Mouse (Mus musculus) liver, adult 2 months (tissue): ENCODE measurements around the gene Elac2. TPM values are rescaled to one million over a fixed set of nuclear protein-coding genes. Genes with fewer than 3 reads are reported as not detected.

Experiments
- DNase-seq: peaks from one replicate; pipeline ENCODE4 v3.0.0-alpha.2; 2011; ENCODE audit warnings: low read depth, low spot score; ENCODE audit errors: extremely low read depth
- H3K27ac ChIP-seq: fragments of 200-500 bp; replicated peaks from 2 replicates; pipeline ENCODE4 v1.5.1; 2012; ENCODE audit warnings: low read depth, mild to moderate bottlenecking, control low read depth, inconsistent platforms, low read length; ENCODE audit not compliant: insufficient read depth
- H3K27me3 ChIP-seq: fragments of 200-500 bp; 2 replicates; pipeline ENCODE4 v1.6.1; 2012; ENCODE audit warnings: mild to moderate bottlenecking, moderate library complexity, low read length, inconsistent platforms; ENCODE audit not compliant: control insufficient read depth, insufficient read depth
- H3K36me3 ChIP-seq: fragments of 200-500 bp; 2 replicates; pipeline ENCODE4 v1.6.1; 2012; ENCODE audit warnings: low read length, inconsistent platforms; ENCODE audit not compliant: control insufficient read depth, insufficient read depth
- H3K4me1 ChIP-seq: fragments of 200-500 bp; 2 replicates; pipeline ENCODE4 v1.6.1; 2011; ENCODE audit warnings: low read length; ENCODE audit not compliant: control insufficient read depth, insufficient read depth
- H3K4me3 ChIP-seq: fragments of 200-500 bp; 2 replicates; pipeline ENCODE4 v1.5.1; 2011; ENCODE audit warnings: low read depth, mild to moderate bottlenecking, control low read depth, low read length, moderate library complexity; ENCODE audit not compliant: insufficient read depth
- H3K79me2 ChIP-seq: fragments of 200-500 bp; 2 replicates; pipeline ENCODE4 v1.6.1; 2012; ENCODE audit warnings: inconsistent platforms, mild to moderate bottlenecking, low read length, moderate library complexity; ENCODE audit not compliant: control insufficient read depth, insufficient read depth
- H3K9ac ChIP-seq: fragments of 200-500 bp; 2 replicates; pipeline ENCODE4 v1.6.1; 2012; ENCODE audit warnings: low read depth, mild to moderate bottlenecking, control low read depth, inconsistent platforms, low read length
- CTCF ChIP-seq: fragments of 200-500 bp; IDR thresholded peaks from 2 replicates; pipeline ENCODE4 v1.5.1; 2011; ENCODE audit warnings: low read depth, low read length, control low read depth
- POLR2A ChIP-seq: fragments of 200-500 bp; IDR thresholded peaks from 2 replicates; pipeline ENCODE4 v1.6.1; 2011; ENCODE audit warnings: low read length, control low read depth; ENCODE audit not compliant: insufficient read depth; ENCODE audit errors: extremely low read depth
- WGBS: fragments of 180-500 bp; shearing (Covaris S2); methylation state at CpG from one replicate; pipeline ENCODE4 v1.1.7; 2018; 5-methylcytosine and 5-hydroxymethylcytosine counted together
- polyA plus RNA-seq: library from polyadenylated mRNA; depleted of rRNA; stranded (reverse); fragments of >200 nt; gene quantifications from 2 replicates; pipeline ENCODE4 v1.2.3, GENCODE M21; 2012
- total RNA-seq: library from RNA; depleted of rRNA; stranded (reverse); fragments of >200 nt; gene quantifications from 2 replicates; pipeline ENCODE4 v1.2.3, GENCODE M21; 2014

Gene Elac2
- total and polyA plus RNA-seq, 2 experiments = 11.2 to 14.8 TPM

DNA sequence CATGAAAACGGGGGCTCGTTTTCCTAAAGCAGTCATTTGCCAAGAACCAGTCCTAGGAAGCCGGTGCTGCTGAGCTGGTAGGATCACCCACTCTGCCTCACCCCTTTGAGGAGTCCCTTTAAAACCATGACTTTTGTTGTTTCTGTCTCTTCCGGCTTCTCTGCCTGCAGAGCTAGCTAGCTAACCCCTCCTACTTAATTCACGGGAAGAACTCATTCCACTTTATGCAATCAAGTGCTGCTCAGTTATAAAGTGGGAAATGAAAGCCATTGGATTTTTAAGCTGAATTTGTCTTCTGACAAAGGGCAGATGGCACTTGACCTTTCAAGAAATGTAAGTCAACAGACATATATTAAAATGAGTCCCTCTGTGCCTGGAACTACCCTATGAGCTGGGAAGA lies 49.2 kb downstream of the Elac2 start:
- no peaks in the 10 kb centered on the region for H3K79me2 ChIP-seq
- no peak overlapping the region for H3K9ac ChIP-seq
- no peak overlapping the region for H3K27ac ChIP-seq
- 87% methylated on average over 5 of the region's 5 CpGs for WGBS
- no peaks in the 10 kb centered on the region for H3K36me3 ChIP-seq
- TF ChIP-seq CTCF (no peak), POLR2A (no peak)
- no peak for DNase-seq
- H3K4me3 ChIP-seq = no peak overlapping the region
- no peaks in the 10 kb centered on the region for H3K4me1 ChIP-seq
- H3K27me3 ChIP-seq = no peaks in the 10 kb centered on the region

DNA sequence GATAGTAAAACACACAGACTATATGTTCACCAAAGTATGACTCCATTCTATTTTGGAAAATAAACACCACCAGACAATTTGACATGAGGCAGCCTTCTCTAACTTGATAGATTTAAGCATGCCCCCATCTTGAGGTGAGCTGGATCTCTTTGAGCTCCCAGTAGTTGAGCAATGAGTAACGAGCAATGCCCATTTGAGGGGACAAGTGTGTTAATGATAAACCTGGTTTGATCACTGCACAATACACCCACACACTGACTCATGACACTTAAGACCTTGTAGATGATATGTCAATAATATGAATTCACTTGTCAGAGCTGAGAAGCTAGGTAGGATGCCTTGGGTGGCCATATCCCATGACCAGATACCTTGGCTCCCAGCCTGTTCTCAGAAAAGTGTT lies 51.4 kb downstream of the Elac2 start:
- H3K4me1 ChIP-seq = no peaks in the 10 kb centered on the region
- DNase-seq = no peak
- no peak overlapping the region for H3K27ac ChIP-seq
- no peaks in the 10 kb centered on the region for H3K79me2 ChIP-seq
- no peak overlapping the region for H3K4me3 ChIP-seq
- no peaks in the 10 kb centered on the region for H3K36me3 ChIP-seq
- TF ChIP-seq POLR2A (no peak), CTCF (no peak)
- 24% methylated on average over 1 of the region's 1 CpGs for WGBS
- no peak overlapping the region for H3K9ac ChIP-seq
- H3K27me3 ChIP-seq = no peaks in the 10 kb centered on the region

DNA sequence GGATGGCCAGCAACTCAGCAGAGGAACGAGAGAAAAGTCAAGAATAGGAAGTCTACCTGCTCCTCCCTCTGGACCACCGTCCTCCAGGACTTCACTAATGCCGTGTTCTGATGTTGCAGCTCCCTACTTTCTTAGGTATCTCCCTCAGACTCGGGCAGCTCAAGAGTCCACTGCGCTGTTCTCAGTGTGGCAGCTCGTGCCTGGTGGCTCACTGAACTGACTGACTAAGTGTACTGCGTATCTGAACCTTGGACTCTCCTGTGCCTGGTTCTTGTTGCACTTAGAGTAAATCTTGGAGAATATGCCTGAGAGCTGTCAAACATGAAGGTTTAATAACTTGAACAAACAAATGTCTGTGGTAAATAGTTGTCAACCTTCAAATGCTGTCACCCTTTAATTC lies 53.4 kb downstream of the Elac2 start:
- Histone ChIP-seq H3K27ac (no peak overlapping the region), H3K36me3 (no peaks in the 10 kb centered on the region), H3K4me3 (no peak overlapping the region), H3K9ac (no peak overlapping the region), H3K79me2 (no peaks in the 10 kb centered on the region), H3K27me3 (no peaks in the 10 kb centered on the region), H3K4me1 (no peaks in the 10 kb centered on the region)
- no peak for DNase-seq
- TF ChIP-seq POLR2A = no peak
- no peak for TF ChIP-seq CTCF
- 83% methylated on average over 7 of the region's 7 CpGs for WGBS

DNA sequence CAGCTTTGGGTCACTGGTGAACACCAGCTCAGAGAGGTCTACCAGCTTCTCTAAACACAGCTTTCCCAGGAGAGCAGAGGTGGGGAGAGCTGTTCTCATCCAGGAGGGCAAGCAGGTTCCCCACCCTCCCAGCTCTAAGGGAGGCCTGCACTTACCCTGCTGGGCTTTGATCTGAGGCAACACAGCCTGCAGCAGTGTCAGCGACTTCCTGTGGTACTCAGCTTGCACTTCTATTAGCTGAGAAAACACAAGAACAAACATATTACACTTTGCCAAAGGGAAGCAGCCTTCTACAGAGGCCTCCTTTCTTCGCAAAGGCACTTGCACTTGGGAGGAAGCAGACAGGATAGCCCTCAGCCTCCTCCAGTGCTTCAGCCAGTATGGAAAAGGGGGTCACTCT lies 60.2 kb downstream of the Elac2 start:
- TF ChIP-seq POLR2A (no peak), CTCF (no peak)
- no peak overlapping the region for H3K4me3 ChIP-seq
- no peak overlapping the region for H3K27ac ChIP-seq
- H3K79me2 ChIP-seq = no peaks in the 10 kb centered on the region
- H3K4me1 ChIP-seq = no peaks in the 10 kb centered on the region
- 70% methylated on average over 2 of the region's 2 CpGs for WGBS
- no peak for DNase-seq
- no peaks in the 10 kb centered on the region for H3K27me3 ChIP-seq
- no peaks in the 10 kb centered on the region for H3K36me3 ChIP-seq
- H3K9ac ChIP-seq = no peak overlapping the region

DNA sequence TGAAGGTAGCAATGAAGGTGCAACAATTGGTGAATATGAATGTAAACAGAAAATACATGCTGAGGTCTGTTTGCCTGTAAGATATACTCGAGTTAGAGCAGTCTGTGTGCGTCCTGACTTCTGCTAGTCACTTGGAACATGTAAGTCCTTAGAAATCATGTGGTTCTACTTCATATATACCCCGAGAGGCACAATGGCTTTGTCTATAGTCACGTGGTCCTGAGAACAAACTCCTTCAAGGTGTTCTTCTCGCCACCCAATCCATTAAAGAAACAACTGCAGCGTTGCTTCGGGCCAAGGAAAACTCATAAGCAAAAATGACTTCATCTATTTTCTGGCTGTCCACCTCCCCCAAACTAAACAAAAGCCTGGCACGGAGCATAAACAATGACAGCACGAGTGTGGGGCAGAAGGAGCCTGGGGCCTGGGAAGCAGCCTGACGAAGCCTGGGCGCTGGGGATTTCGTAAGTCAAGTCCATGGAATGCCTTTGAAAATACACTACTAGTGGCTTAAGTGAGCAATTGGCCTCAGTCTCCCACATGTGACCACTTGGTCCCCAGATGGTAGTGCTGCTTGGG lies 60.8 kb downstream of the Elac2 start:
- no peak for DNase-seq
- Histone ChIP-seq H3K9ac (no peak overlapping the region), H3K36me3 (no peaks in the 10 kb centered on the region), H3K27ac (no peak overlapping the region), H3K79me2 (no peaks in the 10 kb centered on the region), H3K4me1 (no peaks in the 10 kb centered on the region), H3K4me3 (no peak overlapping the region), H3K27me3 (no peaks in the 10 kb centered on the region)
- no peak for TF ChIP-seq CTCF
- no peak for TF ChIP-seq POLR2A
- 76% methylated on average over 12 of the region's 12 CpGs for WGBS

DNA sequence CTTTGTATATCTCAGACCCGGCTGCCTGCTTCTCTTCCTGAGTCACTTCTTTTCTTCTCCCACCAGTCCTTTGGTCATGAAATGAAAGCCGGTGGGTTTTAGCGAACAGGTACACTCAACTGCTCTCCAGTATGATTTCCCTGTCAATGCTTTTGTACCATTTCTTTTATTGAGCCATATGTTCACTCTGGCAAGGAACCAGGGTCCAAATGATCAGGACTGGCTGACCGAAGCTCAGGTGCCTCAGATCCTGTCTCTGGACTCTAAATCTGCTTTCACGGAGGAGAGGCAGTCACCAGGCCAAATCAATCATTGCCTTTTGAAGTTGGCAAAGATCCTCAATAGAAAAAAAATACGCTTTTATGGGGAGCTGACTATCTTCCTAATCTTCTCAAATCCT lies 61.7 kb downstream of the Elac2 start:
- TF ChIP-seq POLR2A (no peak), CTCF (no peak)
- WGBS = 56% methylated on average over 6 of the region's 6 CpGs

DNA sequence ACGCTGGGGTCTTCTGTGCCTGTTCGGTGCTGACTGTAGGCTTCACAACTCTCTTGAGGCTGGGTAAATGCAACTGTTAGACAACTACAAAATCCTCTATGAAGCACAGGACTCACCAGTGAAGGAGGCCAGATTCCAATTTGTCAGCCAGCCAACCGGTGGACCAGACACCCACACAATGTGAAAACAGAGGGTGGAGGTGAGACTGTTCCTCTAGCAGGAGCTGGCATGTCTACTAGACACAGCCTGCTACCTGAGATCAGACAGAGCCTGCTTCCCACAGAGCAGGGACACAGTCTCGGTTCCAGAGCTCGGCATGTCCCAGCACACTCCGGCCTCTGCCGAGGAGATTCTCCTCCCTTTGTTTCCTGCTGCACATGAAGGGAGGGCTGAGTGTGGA lies 70.3 kb downstream of the Elac2 start:
- H3K79me2 ChIP-seq = no peaks in the 10 kb centered on the region
- H3K27me3 ChIP-seq = no peaks in the 10 kb centered on the region
- no peaks in the 10 kb centered on the region; the same call in 1 of the 2 replicates for H3K36me3 ChIP-seq
- H3K4me3 ChIP-seq = no peak overlapping the region
- H3K9ac ChIP-seq = no peak overlapping the region
- H3K4me1 ChIP-seq = no peaks in the 10 kb centered on the region
- WGBS = 90% methylated on average over 7 of the region's 7 CpGs
- DNase-seq = no peak
- H3K27ac ChIP-seq = no peak overlapping the region
- TF ChIP-seq POLR2A = no peak
- no peak for TF ChIP-seq CTCF

More for the DNA sequence above, 61.7 kb downstream of the Elac2 start:
- H3K4me3 ChIP-seq = no peak overlapping the region
- no peaks in the 10 kb centered on the region for H3K36me3 ChIP-seq
- H3K79me2 ChIP-seq = no peaks in the 10 kb centered on the region
- H3K27ac ChIP-seq = no peak overlapping the region
- no peaks in the 10 kb centered on the region for H3K27me3 ChIP-seq
- no peak for DNase-seq
- H3K4me1 ChIP-seq = no peaks in the 10 kb centered on the region
- H3K9ac ChIP-seq = no peak overlapping the region
